Mouse (Mus musculus) activated CD4-positive, CD25-positive, alpha-beta regulatory T cell, adult 4 months (primary cell): ENCODE measurements at regions not wholly inside any gene's neighbourhood (a gene's known extent, or its start where the extent isn't known, plus 50 kb on each side); places are given as distances from the start of the nearest gene placed in this dataset.
A peak's percentile ranks its signal among the peaks of the same experiment; 100 is the strongest.

Experiments used
- ATAC-seq: one replicate; pipeline ENCODE4 v1.8.0; 2017

DNA sequence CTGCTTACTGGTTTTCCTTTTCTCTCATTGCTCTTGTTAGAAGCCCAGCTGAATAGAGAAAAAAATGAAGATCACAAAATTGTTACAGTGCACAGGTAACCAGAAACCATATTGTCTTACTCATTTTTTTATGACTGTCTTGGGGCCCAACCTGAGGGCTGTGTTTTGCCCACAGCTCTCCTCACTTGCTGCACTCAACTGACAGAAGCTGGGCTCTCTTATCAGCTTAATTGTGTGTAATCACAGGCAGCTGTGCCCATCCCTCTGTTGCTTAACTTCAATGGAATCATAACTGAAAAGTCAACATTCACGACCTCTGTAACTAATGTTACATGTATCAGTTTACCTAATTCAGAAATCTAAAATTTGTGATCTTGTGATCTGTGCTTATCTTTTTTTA, 95.1 kb upstream of the Ankrd50 start:
- no peak for ATAC-seq

- ATAC-seq: no peak
Measured at GRCm38 (mm10) chr3:38577890-38578628, 93.4 kb upstream of the Ankrd50 start.

GRCm38 (mm10) chr3:38573594-38573993, 89.0 kb upstream of the Ankrd50 start:
- ATAC-seq: no peak

DNA sequence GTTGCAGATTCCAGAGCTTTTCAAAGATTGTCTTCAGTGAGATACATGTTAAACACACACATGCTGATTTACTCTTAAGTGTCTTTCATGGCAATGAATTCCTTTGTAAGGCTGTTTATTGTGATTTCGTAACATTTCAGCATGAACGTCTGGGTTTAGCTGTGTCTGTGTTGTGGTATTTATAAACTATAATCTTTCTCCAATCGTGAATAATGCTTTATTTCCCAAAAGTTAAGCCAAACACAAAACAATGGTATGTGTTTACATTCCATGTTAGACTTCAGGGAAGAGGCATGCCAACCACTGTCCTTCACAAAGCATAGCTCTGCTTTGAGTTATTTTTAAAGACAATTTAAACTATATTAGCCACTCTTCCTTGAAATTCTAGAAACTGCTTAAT, 87.5 kb upstream of the Ankrd50 start:
- ATAC-seq: no peak

DNA sequence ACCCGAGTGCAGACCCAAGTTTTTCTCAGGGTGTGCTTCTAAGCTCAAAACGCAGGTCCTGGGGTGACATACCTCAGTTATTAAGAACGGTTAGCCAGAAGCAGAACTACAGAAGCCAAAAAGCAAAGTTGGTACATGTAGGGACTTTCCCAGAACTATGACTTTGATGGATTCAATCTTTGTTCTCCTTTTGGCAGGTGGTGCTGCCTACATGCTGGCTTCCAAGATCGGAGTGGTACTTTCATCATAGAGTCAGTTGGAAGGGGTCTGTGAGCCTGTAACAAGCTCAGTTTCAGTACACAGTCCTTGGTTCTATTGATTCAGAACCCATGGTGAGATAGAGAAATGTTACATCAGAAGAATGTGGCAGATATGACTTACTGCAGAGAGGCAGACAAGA, 86.6 kb upstream of the Ankrd50 start:
- no peak for ATAC-seq

GRCm38 (mm10) chr3:38569001-38569400, 84.4 kb upstream of the Ankrd50 start:
- ATAC-seq: no peak

- peak; percentile 92 for ATAC-seq
Measured at GRCm38 (mm10) chr3:38568596-38568975, 83.9 kb upstream of the Ankrd50 start.

- ATAC-seq: no peak
Measured at GRCm38 (mm10) chr3:38567946-38568595, 83.4 kb upstream of the Ankrd50 start.

GRCm38 (mm10) chr3:38566576-38566975, 81.9 kb upstream of the Ankrd50 start:
- no peak for ATAC-seq

DNA sequence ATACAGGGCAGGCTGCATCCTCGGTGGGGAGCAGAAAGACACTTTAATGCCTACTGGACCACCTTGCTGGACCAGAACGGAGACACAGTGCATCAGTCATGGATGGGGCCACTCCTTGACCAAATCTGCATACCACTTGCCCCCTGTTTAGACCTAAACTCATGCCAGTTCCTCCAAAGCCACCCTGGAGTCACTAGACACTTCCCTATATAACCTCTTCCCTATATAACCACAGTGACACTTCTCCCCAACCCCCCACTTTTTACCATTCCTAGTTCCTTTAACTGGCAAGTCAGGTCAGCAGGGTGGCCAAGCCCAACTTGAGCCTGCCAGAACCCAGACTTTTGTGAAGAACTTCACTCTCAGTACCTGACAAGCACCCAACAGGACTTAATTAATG, 80.2 kb upstream of the Ankrd50 start:
- no peak for ATAC-seq

GRCm38 (mm10) chr3:38564364-38564763, 79.7 kb upstream of the Ankrd50 start:
- no peak for ATAC-seq

GRCm38 (mm10) chr3:38561186-38561585, 76.5 kb upstream of the Ankrd50 start:
- no peak for ATAC-seq

GRCm38 (mm10) chr3:38555939-38556338, 71.3 kb upstream of the Ankrd50 start:
- ATAC-seq: no peak

GRCm38 (mm10) chr3:38553470-38554043, 68.9 kb upstream of the Ankrd50 start:
- no peak for ATAC-seq

DNA sequence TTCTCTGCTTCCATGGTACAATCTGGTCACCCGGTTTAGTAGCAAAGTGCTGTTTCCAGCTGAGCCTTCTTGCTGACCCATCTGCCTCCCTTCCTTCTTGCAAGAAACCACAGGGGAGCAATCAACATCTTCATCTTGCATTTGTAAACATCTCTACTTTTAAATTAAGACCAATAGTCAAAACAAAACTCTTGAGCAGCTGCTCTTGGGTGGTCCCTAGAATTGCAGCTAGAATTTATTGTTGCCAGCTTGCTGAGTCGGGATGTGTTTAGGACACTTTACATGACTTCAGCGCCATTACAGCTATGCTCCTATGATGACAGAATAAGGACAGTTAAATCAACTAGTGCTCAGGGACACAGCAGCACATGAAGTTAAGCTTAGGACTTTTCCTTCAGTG, 62.4 kb upstream of the Ankrd50 start:
- ATAC-seq: no peak

DNA sequence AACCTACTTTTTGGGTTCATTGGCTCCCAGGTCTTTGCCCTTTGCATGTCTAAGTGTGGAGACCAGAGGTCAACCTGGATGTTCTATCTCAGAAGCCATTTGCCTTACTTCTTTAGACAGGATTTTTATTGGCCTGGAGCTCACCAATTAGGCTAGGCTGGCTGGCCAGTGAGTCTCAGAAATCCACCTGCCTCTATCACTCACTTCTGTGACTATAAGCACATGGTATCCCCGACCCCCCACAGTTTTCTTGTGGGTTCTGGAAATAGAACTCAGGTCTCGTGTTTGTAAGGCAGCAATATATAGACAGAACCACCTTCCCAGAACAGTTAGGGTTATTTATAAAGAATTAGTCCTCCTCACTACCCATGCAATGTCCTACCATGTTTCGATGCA, 60.9 kb upstream of the Ankrd50 start:
- no peak for ATAC-seq

- ATAC-seq: no peak
Measured at GRCm38 (mm10) chr3:38544718-38545500, 60.3 kb upstream of the Ankrd50 start.

DNA sequence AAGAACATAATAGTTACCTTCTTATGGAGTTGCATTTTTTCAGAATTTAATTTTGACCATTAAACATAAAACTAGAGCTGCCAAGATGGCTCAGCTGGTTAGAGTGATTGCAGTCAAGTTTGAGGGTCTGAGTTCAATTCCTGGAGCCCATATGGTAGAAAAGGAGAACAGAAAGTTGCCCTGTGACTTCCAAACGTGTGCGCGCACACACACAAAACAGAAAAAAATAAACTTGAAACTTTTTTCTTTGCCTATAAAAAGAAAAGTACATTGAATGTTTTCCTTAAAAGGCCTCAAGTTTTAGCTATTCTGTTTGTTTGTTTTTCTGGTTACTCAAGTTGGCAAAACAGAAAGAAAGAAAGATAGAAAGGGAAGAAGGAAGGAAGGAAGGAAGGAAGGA, 59.2 kb upstream of the Ankrd50 start:
- ATAC-seq: no peak

DNA sequence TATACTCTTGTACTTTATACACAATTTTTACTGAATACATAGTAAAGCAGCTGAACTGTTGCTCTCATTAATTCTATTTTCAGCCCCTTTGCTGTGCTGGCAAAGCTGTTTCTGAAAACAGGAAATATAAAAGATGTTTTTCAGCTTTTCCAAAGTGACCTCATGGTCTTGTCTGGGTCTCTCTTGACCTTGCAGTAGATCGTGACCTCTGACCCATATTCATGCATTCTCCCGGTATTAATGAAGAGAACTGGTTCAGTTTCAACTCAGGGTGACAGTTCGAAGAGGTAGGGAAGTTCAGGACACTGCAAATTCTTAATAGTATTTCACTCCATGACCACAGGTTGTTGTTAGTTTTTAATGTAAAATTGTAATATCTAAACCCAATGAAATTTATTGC, 56.7 kb upstream of the Ankrd50 start:
- no peak for ATAC-seq

DNA sequence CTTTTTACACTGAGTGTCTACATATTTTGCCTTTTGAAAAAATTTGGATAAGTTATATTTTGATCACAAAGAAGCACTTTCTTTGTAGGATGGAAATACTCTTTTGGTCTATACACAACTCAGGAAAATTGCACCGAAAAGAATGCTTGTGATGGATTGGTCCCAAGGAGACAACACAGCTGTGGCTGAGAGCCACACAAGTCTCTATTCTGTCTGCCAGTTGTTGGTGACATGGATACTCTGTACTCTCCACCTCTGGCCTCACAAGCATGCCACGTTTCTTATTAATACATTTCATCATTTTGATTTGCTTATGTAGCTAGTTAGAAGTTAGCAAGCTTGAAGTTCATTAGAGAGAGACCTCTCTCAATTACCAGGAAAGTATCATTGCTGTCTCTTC, 53.7 kb upstream of the Ankrd50 start:
- no peak for ATAC-seq

- no peak for ATAC-seq
Measured at GRCm38 (mm10) chr3:38537770-38538169, 53.1 kb upstream of the Ankrd50 start.
